Comparison of ENCODE assay signal across 8 mouse cellular contexts in the genomic region with DNA sequence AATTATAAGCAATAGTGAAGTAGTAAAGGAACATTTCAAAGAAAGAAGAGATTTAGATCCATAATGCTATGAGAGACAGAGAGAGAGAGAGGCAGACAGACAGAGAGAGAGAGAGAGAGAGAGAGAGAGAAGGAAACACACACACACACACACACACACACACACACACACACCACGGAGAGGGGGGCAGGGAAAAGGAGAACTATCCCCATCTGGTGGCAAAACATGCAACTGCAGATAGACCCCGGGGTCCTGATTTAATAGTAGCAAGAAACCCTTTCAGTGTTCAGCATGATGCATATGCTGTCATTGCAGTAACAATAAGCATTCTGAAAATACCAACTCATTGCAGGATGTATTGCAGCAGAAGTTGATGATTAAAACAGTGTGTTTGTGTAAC.
A peak's percentile ranks its signal among the peaks of the same experiment; 100 is the strongest.
DNase-seq lines count a peak whose midpoint lies in the region; ATAC-seq and TF ChIP-seq lines count a peak whose summit lies in the region.

No protein-coding gene starts in this region.

- H3K9me3 ChIP-seq in heart, postnatal 0 days (replicated peaks; ENCODE audit: control insufficient read depth, low read length): 0 out of 2 replicates have a peak, but pooled peaks cover 6% of the 10 kb centered on the region
- H3K9me3 ChIP-seq in midbrain, embryonic 11.5 days (ENCODE audit: control insufficient read depth, low read length): no peaks in the 10 kb centered on the region
- H3K9me3 ChIP-seq in midbrain, embryonic 15.5 days: no peaks in the 10 kb centered on the region
- no peaks in the 10 kb centered on the region for H3K9me3 ChIP-seq in forebrain, embryonic 15.5 days

- no peak overlapping the region for H3K9ac ChIP-seq in heart, postnatal 0 days (replicated peaks; ENCODE audit: low read depth, low read length)
- no peak overlapping the region for H3K9ac ChIP-seq in midbrain, embryonic 11.5 days (ENCODE audit: low read length)
- no peak overlapping the region for H3K9ac ChIP-seq in midbrain, embryonic 15.5 days
- no peak overlapping the region for H3K9ac ChIP-seq in forebrain, embryonic 15.5 days (replicated peaks)

- H3K4me2 ChIP-seq in heart, postnatal 0 days (ENCODE audit: low read depth, low read length): no peak overlapping the region
- no peak overlapping the region for H3K4me2 ChIP-seq in midbrain, embryonic 11.5 days
- H3K4me2 ChIP-seq in midbrain, embryonic 15.5 days: no peak overlapping the region
- H3K4me2 ChIP-seq in forebrain, embryonic 15.5 days (replicated peaks): no peak overlapping the region

- no peaks in the 10 kb centered on the region for H3K27me3 ChIP-seq in heart, postnatal 0 days (ENCODE audit: control insufficient read depth, insufficient read depth, low read length)
- no peaks in the 10 kb centered on the region for H3K27me3 ChIP-seq in midbrain, embryonic 11.5 days (ENCODE audit: control insufficient read depth, insufficient read depth, low read length)
- no peaks in the 10 kb centered on the region for H3K27me3 ChIP-seq in midbrain, embryonic 15.5 days (replicated peaks)
- H3K27me3 ChIP-seq in forebrain, embryonic 15.5 days: no peaks in the 10 kb centered on the region

- no peaks in the 10 kb centered on the region for H3K36me3 ChIP-seq in heart, postnatal 0 days (replicated peaks; ENCODE audit: control insufficient read depth, insufficient read depth, low read length)
- no peaks in the 10 kb centered on the region for H3K36me3 ChIP-seq in midbrain, embryonic 11.5 days (ENCODE audit: control insufficient read depth, insufficient read depth, low read length)
- no peaks in the 10 kb centered on the region for H3K36me3 ChIP-seq in midbrain, embryonic 15.5 days (replicated peaks)
- peaks cover 5% of the 10 kb centered on the region for H3K36me3 ChIP-seq in forebrain, embryonic 15.5 days

- TF ChIP-seq CTCF in heart, postnatal 0 days (IDR thresholded peaks at IDR 0.05; ENCODE audit: low read depth): peak; percentile 54

- no peaks in the 10 kb centered on the region for H3K4me1 ChIP-seq in heart, postnatal 0 days (ENCODE audit: control insufficient read depth, insufficient read depth)
- H3K4me1 ChIP-seq in midbrain, embryonic 11.5 days (ENCODE audit: control insufficient read depth, insufficient read depth, low read length): no peaks in the 10 kb centered on the region
- no peaks in the 10 kb centered on the region for H3K4me1 ChIP-seq in midbrain, embryonic 15.5 days
- H3K4me1 ChIP-seq in forebrain, embryonic 15.5 days: 0 out of 2 replicates have a peak, but pooled peaks cover 5% of the 10 kb centered on the region

- no peak overlapping the region for H3K27ac ChIP-seq in heart, postnatal 0 days (ENCODE audit: low read depth)
- no peak overlapping the region for H3K27ac ChIP-seq in midbrain, embryonic 11.5 days (ENCODE audit: low read depth, low read length)
- no peak overlapping the region for H3K27ac ChIP-seq in midbrain, embryonic 15.5 days
- no peak overlapping the region for H3K27ac ChIP-seq in forebrain, embryonic 15.5 days (replicated peaks)

- H3K4me3 ChIP-seq in heart, postnatal 0 days (ENCODE audit: low read depth, low read length): no peak overlapping the region
- no peak overlapping the region for H3K4me3 ChIP-seq in midbrain, embryonic 11.5 days (ENCODE audit: low read depth, low read length)
- no peak overlapping the region for H3K4me3 ChIP-seq in midbrain, embryonic 15.5 days
- no peak overlapping the region for H3K4me3 ChIP-seq in forebrain, embryonic 15.5 days

- 25% methylated on average over 2 of the region's 2 CpGs for WGBS in heart, postnatal 0 days
- 23% methylated on average over 2 of the region's 2 CpGs for WGBS in midbrain, embryonic 11.5 days
- 27% methylated on average over 2 of the region's 2 CpGs for WGBS in midbrain, embryonic 15.5 days
- WGBS in forebrain, embryonic 15.5 days: 32% methylated on average over 2 of the region's 2 CpGs

- TF ChIP-seq EP300 in heart, postnatal 0 days (IDR thresholded peaks at IDR 0.05; ENCODE audit: low read depth): no peak

- ATAC-seq in heart, postnatal 0 days (ENCODE audit: insufficient read depth, low read depth): no peak
- peak; percentile 84 for ATAC-seq in midbrain, embryonic 11.5 days (ENCODE audit: low FRiP score)
- no peak for ATAC-seq in midbrain, embryonic 15.5 days (replicated peaks)
- peak; percentile 55; the same call in 1 of the 2 replicates for ATAC-seq in forebrain, embryonic 15.5 days (replicated peaks)

- DNase-seq in heart, postnatal 0 days (ENCODE audit: low spot score): no peak
- no peak for DNase-seq in heart, adult 9 months (ENCODE audit: low spot score in 2 of 2)
- DNase-seq in midbrain, embryonic 11.5 days (ENCODE audit: low spot score, missing footprints): peak; percentile 90
- peak; percentile 59 for DNase-seq in retina, postnatal 1 day
- DNase-seq in right cerebral cortex, adult 18-20 months: no peak
- no peak for DNase-seq in layer of hippocampus, postnatal 36 days

Comparison
In these comparisons a context has a peak if more than half of its experiments do, and no peak if none do; other contexts are left out.
1. ATAC-seq: peak in midbrain, embryonic 11.5 days (single experiment) and forebrain, embryonic 15.5 days (single experiment); none in heart, postnatal 0 days (single experiment) and midbrain, embryonic 15.5 days (single experiment).
2. DNase-seq: peak in midbrain, embryonic 11.5 days (single experiment) and retina, postnatal 1 day (single experiment); none in heart, postnatal 0 days (single experiment), heart, adult 9 months (0 of 2), right cerebral cortex, adult 18-20 months (single experiment) and layer of hippocampus, postnatal 36 days (0 of 2).